Mouse (Mus musculus) cortical plate, adult 2 months (tissue): Measurements from ENCODE around the gene Fam120b.

Experiments used
- CTCF ChIP-seq: fragments of 200-500 bp; IDR thresholded peaks from 2 replicates; pipeline ENCODE4 v1.5.1; 2011; ENCODE audit warnings: mild to moderate bottlenecking, control low read depth, low read length; ENCODE audit not compliant: insufficient read depth; ENCODE audit errors: extremely low read depth
- POLR2A ChIP-seq: fragments of 200-500 bp; IDR thresholded peaks from 2 replicates; pipeline ENCODE4 v1.6.1; 2011; ENCODE audit warnings: mild to moderate bottlenecking, low read length, control low read depth; ENCODE audit not compliant: insufficient read depth; ENCODE audit errors: extremely low read depth

GRCm38 (mm10) chr17:15375224-15375623, 20.8 kb upstream of the Fam120b start:
- TF ChIP-seq CTCF (no peak), POLR2A (no peak)
